Comparison of ENCODE assay signal across 12 mouse cellular contexts in genomic region chr14:115467960-115468359, GRCm38 (mm10).
DNase-seq lines count a peak whose midpoint lies in the region; ATAC-seq and TF ChIP-seq lines count a peak whose summit lies in the region.
"Had no signal": no experiment of that assay in that cellular context is flagged by ENCODE, and none has a peak within 500 bp of the region (broad histone marks: within the 10 kb centered on the region; RNA-seq: fewer than 3 reads in every experiment).

No protein-coding gene starts in this region.

- TF ChIP-seq EP300 in lung, postnatal 0 days (IDR thresholded peaks at IDR 0.05) = no peak

- no peak overlapping the region for H3K9ac ChIP-seq in forebrain, embryonic 14.5 days (ENCODE audit: low read length)
- H3K9ac ChIP-seq in lung, postnatal 0 days (replicated peaks; ENCODE audit: low read depth) = no peak overlapping the region
- no peak overlapping the region for H3K9ac ChIP-seq in neural tube, embryonic 13.5 days
- H3K9ac ChIP-seq: embryonic facial prominence, embryonic 15.5 days; liver, embryonic 14.5 days had no signal

- ATAC-seq in forebrain, embryonic 14.5 days = no peak
- no peak for ATAC-seq in lung, postnatal 0 days
- peak; percentile 80 for ATAC-seq in common myeloid progenitor, adult 5-6 weeks (replicated peaks; ENCODE audit: low read depth, poor library complexity, severe bottlenecking)
- ATAC-seq in neural tube, embryonic 13.5 days (ENCODE audit: low read depth) = peak; percentile 50

- no peaks in the 10 kb centered on the region for H3K9me3 ChIP-seq in forebrain, embryonic 14.5 days (replicated peaks; ENCODE audit: control insufficient read depth, low read length)
- no peaks in the 10 kb centered on the region for H3K9me3 ChIP-seq in forebrain, embryonic 10.5 days
- H3K9me3 ChIP-seq in lung, postnatal 0 days (ENCODE audit: low read length) = no peaks in the 10 kb centered on the region
- H3K9me3 ChIP-seq in neural tube, embryonic 13.5 days = no peaks in the 10 kb centered on the region
- H3K9me3 ChIP-seq: embryonic facial prominence, embryonic 15.5 days; heart, embryonic 10.5 days had no signal

- no peak overlapping the region for H3K4me2 ChIP-seq in forebrain, embryonic 14.5 days (ENCODE audit: low read length)
- no peak overlapping the region for H3K4me2 ChIP-seq in lung, postnatal 0 days (replicated peaks; ENCODE audit: low read depth, low read length)
- H3K4me2 ChIP-seq in neural tube, embryonic 13.5 days = no peak overlapping the region
- H3K4me2 ChIP-seq: embryonic facial prominence, embryonic 15.5 days had no signal

- H3K4me1 ChIP-seq in forebrain, embryonic 14.5 days (ENCODE audit: control insufficient read depth, insufficient read depth, low read length) = no peaks in the 10 kb centered on the region
- H3K4me1 ChIP-seq in forebrain, embryonic 10.5 days = no peaks in the 10 kb centered on the region
- H3K4me1 ChIP-seq in lung, postnatal 0 days (ENCODE audit: insufficient read depth, low read depth, low read length) = no peaks in the 10 kb centered on the region
- no peaks in the 10 kb centered on the region for H3K4me1 ChIP-seq in neural tube, embryonic 13.5 days (replicated peaks)
- H3K4me1 ChIP-seq: embryonic facial prominence, embryonic 15.5 days; heart, embryonic 10.5 days had no signal

- no peaks in the 10 kb centered on the region for H3K27me3 ChIP-seq in forebrain, embryonic 14.5 days (replicated peaks; ENCODE audit: control insufficient read depth, insufficient read depth, low read length)
- H3K27me3 ChIP-seq in forebrain, embryonic 10.5 days (ENCODE audit: poor library complexity, severe bottlenecking) = no peaks in the 10 kb centered on the region
- H3K27me3 ChIP-seq in lung, postnatal 0 days (replicated peaks; ENCODE audit: insufficient read depth, low read length) = no peaks in the 10 kb centered on the region
- no peaks in the 10 kb centered on the region for H3K27me3 ChIP-seq in neural tube, embryonic 13.5 days
- H3K27me3 ChIP-seq: embryonic facial prominence, embryonic 15.5 days had no signal

- intact Hi-C loops in gastrocnemius, adult 2 months (cut with DNase I) = no loop called here

- peak; percentile 18; the same call in 1 of the 2 replicates for TF ChIP-seq CTCF in lung, postnatal 0 days (IDR thresholded peaks at IDR 0.05)
- TF ChIP-seq CTCF in gastrocnemius, adult 2 months (IDR thresholded peaks at IDR 0.05) = no peak; the same call in 1 of the 2 replicates

- 59% methylated on average over 5 of the region's 5 CpGs for WGBS in forebrain, embryonic 14.5 days
- 66% methylated on average over 5 of the region's 5 CpGs for WGBS in forebrain, embryonic 10.5 days
- WGBS in lung, postnatal 0 days = 52% methylated on average over 5 of the region's 5 CpGs
- 40% methylated on average over 5 of the region's 5 CpGs for WGBS in neural tube, embryonic 13.5 days

- H3K4me3 ChIP-seq in forebrain, embryonic 14.5 days (ENCODE audit: low read depth, low read length) = no peak overlapping the region
- no peak overlapping the region for H3K4me3 ChIP-seq in forebrain, embryonic 10.5 days
- H3K4me3 ChIP-seq in lung, postnatal 0 days (ENCODE audit: low read depth, low read length) = no peak overlapping the region
- no peak overlapping the region for H3K4me3 ChIP-seq in neural tube, embryonic 13.5 days
- no peak overlapping the region for H3K4me3 ChIP-seq in gastrocnemius, adult 2 months
- H3K4me3 ChIP-seq: embryonic facial prominence, embryonic 15.5 days; heart, embryonic 10.5 days; myocyte had no signal

- no peaks in the 10 kb centered on the region for H3K36me3 ChIP-seq in forebrain, embryonic 14.5 days (ENCODE audit: control insufficient read depth, insufficient read depth, low read length)
- H3K36me3 ChIP-seq in forebrain, embryonic 10.5 days (replicated peaks) = no peaks in the 10 kb centered on the region
- no peaks in the 10 kb centered on the region for H3K36me3 ChIP-seq in lung, postnatal 0 days (ENCODE audit: insufficient read depth, low read length)
- no peaks in the 10 kb centered on the region for H3K36me3 ChIP-seq in neural tube, embryonic 13.5 days
- H3K36me3 ChIP-seq: embryonic facial prominence, embryonic 15.5 days; heart, embryonic 10.5 days had no signal

- peak; percentile 50 for DNase-seq in forebrain, embryonic 14.5 days (ENCODE audit: low spot score)
- no peak for DNase-seq in forebrain, embryonic 10.5 days (ENCODE audit: extremely low spot score, low spot score)
- no peak for DNase-seq in lung, postnatal 0 days (ENCODE audit: low spot score)
- DNase-seq in lung, postnatal 10 days = no peak
- no peak for DNase-seq in testis, postnatal 10 days (ENCODE audit: low spot score)
- no peak for DNase-seq in gastrocnemius, adult 2 months

- H3K27ac ChIP-seq in forebrain, embryonic 14.5 days (ENCODE audit: low read depth, low read length) = no peak overlapping the region
- no peak overlapping the region for H3K27ac ChIP-seq in forebrain, embryonic 10.5 days
- H3K27ac ChIP-seq in lung, postnatal 0 days (ENCODE audit: low read length) = no peak overlapping the region
- no peak overlapping the region for H3K27ac ChIP-seq in neural tube, embryonic 13.5 days (replicated peaks)
- no peak overlapping the region for H3K27ac ChIP-seq in gastrocnemius, adult 2 months
- H3K27ac ChIP-seq: embryonic facial prominence, embryonic 15.5 days; heart, embryonic 10.5 days; liver, embryonic 14.5 days had no signal

Comparison
In these comparisons a context has a peak if more than half of its experiments do, and no peak if none do; other contexts are left out.
1. ATAC-seq: peak in common myeloid progenitor, adult 5-6 weeks (single experiment) and neural tube, embryonic 13.5 days (single experiment); none in forebrain, embryonic 14.5 days (single experiment) and lung, postnatal 0 days (single experiment).